Mouse (Mus musculus) mature B cell (primary cell): ENCODE results near the gene Wnt11.

Source experiments
- in situ Hi-C: fragments of 300-500 bp; cut with MboI; formaldehyde crosslinking; loops from 2 replicates; pipeline ENCODE4 v1.14.3; 2019

Wnt11 gene

GRCm38 (mm10) chr7:98867053-98867793, 32.3 kb downstream of the Wnt11 start:
- in situ Hi-C loops, result no loop called here

GRCm38 (mm10) chr7:98867794-98868150, 32.9 kb downstream of the Wnt11 start:
- in situ Hi-C loops, result no loop called here

GRCm38 (mm10) chr7:98869070-98869469, 34.2 kb downstream of the Wnt11 start:
- in situ Hi-C loops, result no loop called here

- in situ Hi-C loops, result no loop called here
Observed at GRCm38 (mm10) chr7:98870791-98871190, 35.9 kb downstream of the Wnt11 start.

- in situ Hi-C loops, result no loop called here
Observed at GRCm38 (mm10) chr7:98871882-98872281, 37.0 kb downstream of the Wnt11 start.

GRCm38 (mm10) chr7:98873316-98873715, 38.4 kb downstream of the Wnt11 start:
- in situ Hi-C loops, result no loop called here

GRCm38 (mm10) chr7:98874411-98874951, 39.6 kb downstream of the Wnt11 start:
- in situ Hi-C loops, result no loop called here

- in situ Hi-C loops, result no loop called here
Observed at GRCm38 (mm10) chr7:98875390-98875990, 40.6 kb downstream of the Wnt11 start.

GRCm38 (mm10) chr7:98876119-98876518, 41.2 kb downstream of the Wnt11 start:
- in situ Hi-C loops, result no loop called here

- in situ Hi-C loops, result no loop called here
Observed at GRCm38 (mm10) chr7:98879176-98879575, 44.3 kb downstream of the Wnt11 start.

GRCm38 (mm10) chr7:98881887-98882286, 47.0 kb downstream of the Wnt11 start:
- in situ Hi-C loops, result no loop called here

GRCm38 (mm10) chr7:98887811-98888261, 52.9 kb downstream of the Wnt11 start:
- in situ Hi-C loops, result no loop called here

- in situ Hi-C loops, result no loop called here
Observed at GRCm38 (mm10) chr7:98888810-98889209, 53.9 kb downstream of the Wnt11 start.

GRCm38 (mm10) chr7:98889211-98889610, 54.3 kb downstream of the Wnt11 start:
- in situ Hi-C loops, result no loop called here

- in situ Hi-C loops, result no loop called here
Observed at GRCm38 (mm10) chr7:98893144-98893543, 58.2 kb downstream of the Wnt11 start.

GRCm38 (mm10) chr7:98894305-98894704, 59.4 kb downstream of the Wnt11 start:
- in situ Hi-C loops, result no loop called here

GRCm38 (mm10) chr7:98894768-98895167, 59.9 kb downstream of the Wnt11 start:
- in situ Hi-C loops, result no loop called here

GRCm38 (mm10) chr7:98895501-98896095, 60.7 kb downstream of the Wnt11 start:
- in situ Hi-C loops, result no loop called here

- in situ Hi-C loops, result no loop called here
Observed at GRCm38 (mm10) chr7:98897323-98897722, 62.4 kb downstream of the Wnt11 start.

GRCm38 (mm10) chr7:98899815-98900214, 64.9 kb downstream of the Wnt11 start:
- in situ Hi-C loops, result no loop called here

- in situ Hi-C loops, result no loop called here
Observed at GRCm38 (mm10) chr7:98901120-98901519, 66.2 kb downstream of the Wnt11 start.

- in situ Hi-C loops, result no loop called here
Observed at GRCm38 (mm10) chr7:98903884-98904283, 69.0 kb downstream of the Wnt11 start.
